Mouse (Mus musculus): ENCODE results near the gene Pradc1. TPM values are rescaled to one million over a fixed set of nuclear protein-coding genes. Genes with fewer than 3 reads are reported as not detected.

Pradc1 gene
- total RNA-seq, 1 experiment from 2014 or later = 10.1 TPM

- no peak for ATAC-seq (replicated peaks; ENCODE audit: insufficient number of reproducible peaks, low FRiP score, low TSS enrichment, poor library complexity, severe bottlenecking)
These were observed 40.9 kb downstream of the Pradc1 start for GRCm38 (mm10) chr6:85410771-85411273.

- no peak for ATAC-seq (replicated peaks; ENCODE audit: insufficient number of reproducible peaks, low FRiP score, low TSS enrichment, poor library complexity, severe bottlenecking)
These were observed 42.8 kb downstream of the Pradc1 start for GRCm38 (mm10) chr6:85409003-85409402.

GRCm38 (mm10) chr6:85403039-85403438 is 48.7 kb downstream of the Pradc1 start:
- ATAC-seq (replicated peaks; ENCODE audit: insufficient number of reproducible peaks, low FRiP score, low TSS enrichment, poor library complexity, severe bottlenecking) = no peak

GRCm38 (mm10) chr6:85402613-85403012 is 49.2 kb downstream of the Pradc1 start:
- ATAC-seq (replicated peaks; ENCODE audit: insufficient number of reproducible peaks, low FRiP score, low TSS enrichment, poor library complexity, severe bottlenecking) = no peak

- ATAC-seq (replicated peaks; ENCODE audit: insufficient number of reproducible peaks, low FRiP score, low TSS enrichment, poor library complexity, severe bottlenecking) = no peak
These were observed 52.1 kb downstream of the Pradc1 start for GRCm38 (mm10) chr6:85399715-85400114.

GRCm38 (mm10) chr6:85397165-85397564 is 54.6 kb downstream of the Pradc1 start:
- no peak for ATAC-seq (replicated peaks; ENCODE audit: insufficient number of reproducible peaks, low FRiP score, low TSS enrichment, poor library complexity, severe bottlenecking)

Other genes with a start within 250 kb of the Pradc1 start
- gene Sfxn5, start 118.5 kb downstream of the Pradc1 start, total RNA-seq (2017) = 3.7 to 7.3 TPM (median 4.6 TPM) in 3 replicates
- gene Rab11fip5, start 77.3 kb downstream of the Pradc1 start, total RNA-seq (2017) = 1.6 to 3.0 TPM (median 1.6 TPM) in 3 replicates
- gene Noto, start 28.1 kb downstream of the Pradc1 start, total RNA-seq (2017) = not detected in 3 replicates
- 19.5 to 21.8 TPM (median 20.2 TPM) in 3 replicates for gene Smyd5, start 20.0 kb downstream of the Pradc1 start, total RNA-seq (2017)
- 150 to 194 TPM (median 161 TPM) in 3 replicates for gene Cct7, start 456 bp downstream of the Pradc1 start, total RNA-seq (2017)
- gene Fbxo41, start 51.0 kb upstream of the Pradc1 start, total RNA-seq (2017) = not detected in 3 replicates
- gene Egr4, start 61.6 kb upstream of the Pradc1 start, total RNA-seq (2017) = not detected in 3 replicates
- gene Alms1, start 135.6 kb upstream of the Pradc1 start, total RNA-seq (2017) = 3.8 to 6.3 TPM (median 4.1 TPM) in 3 replicates